Mouse (Mus musculus) c-Kit-positive CD71-negative TER-119-negative erythroid progenitor cells, embryonic 14.5 days (primary cell): ENCODE data around the gene Hes1.

Source experiments
- DNase-seq: peaks from one replicate; pipeline ENCODE4 v3.0.0-alpha.2; 2013; ENCODE audit warnings: low read depth

Hes1 gene

DNA sequence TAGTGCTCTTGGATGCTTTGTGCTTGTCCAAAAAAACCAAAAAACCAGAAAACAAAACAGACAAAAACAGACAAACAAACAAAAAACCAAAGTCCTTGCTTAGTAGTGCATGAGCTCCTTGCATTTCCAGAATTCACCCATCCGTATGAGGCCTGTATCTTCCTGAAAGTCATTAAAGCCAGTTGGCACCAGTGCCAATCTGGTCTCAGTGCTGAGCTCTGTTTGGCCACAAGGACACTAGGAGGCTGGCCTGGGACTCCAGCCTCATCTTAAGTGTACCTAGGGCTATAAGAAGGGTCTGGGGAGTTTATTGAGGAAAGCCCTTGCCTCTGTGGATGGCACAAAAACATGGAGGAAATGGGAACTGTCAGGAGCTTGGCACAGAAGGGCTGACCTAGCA lies 50.3 kb downstream of the Hes1 start:
- no peak for DNase-seq
